Mouse (Mus musculus): Measurements from ENCODE around the gene Palm2. TPM values are rescaled to one million over a fixed set of nuclear protein-coding genes. Genes with fewer than 3 reads are reported as not detected.
A peak's percentile ranks its signal among the peaks of the same experiment; 100 is the strongest.

The Palm2 gene
- polyA plus RNA-seq, 1 experiment, result 5.2 TPM

DNA sequence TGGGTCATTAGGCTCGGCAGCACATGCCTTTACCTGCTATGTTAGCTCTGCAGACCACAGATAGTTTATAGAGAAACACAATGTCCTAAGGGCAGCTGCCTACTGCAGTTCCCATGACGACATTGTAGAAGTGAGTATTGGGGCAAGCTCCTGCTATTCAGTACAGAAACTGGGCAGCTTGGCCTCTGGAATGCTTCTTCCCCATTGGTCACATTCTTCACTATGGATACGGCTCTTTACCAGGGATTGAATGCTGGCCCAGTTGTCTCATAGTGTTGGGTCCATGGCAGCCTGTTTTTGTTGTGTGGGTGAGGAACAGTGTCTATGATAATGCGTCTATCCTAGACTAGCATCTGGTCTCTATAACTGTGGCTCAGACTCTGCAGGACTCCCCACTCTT lies 2.2 kb downstream of the Palm2 start:
- peaks cover 15% of the 10 kb centered on the region for H3K27me3 ChIP-seq (ENCODE audit: control insufficient read depth, insufficient read depth, insufficient read length)
- TF ChIP-seq REST (IDR thresholded peaks at IDR 0.05; ENCODE audit: insufficient read depth, insufficient read length) (no peak), E2F4 (IDR thresholded peaks at IDR 0.05; ENCODE audit: insufficient read depth) (no peak), MYOG (IDR thresholded peaks at IDR 0.05; ENCODE audit: control insufficient read depth in 1 of 3, insufficient read depth in 1 of 3, insufficient read length in 2 of 3, low read depth in 2 of 3) (no peak), POLR2A (IDR thresholded peaks at IDR 0.05; ENCODE audit: insufficient read length, low read depth) (no peak), POLR2AphosphoS2 (IDR thresholded peaks at IDR 0.05; ENCODE audit: insufficient read length, low read depth) (no peak), MYOD1 (IDR thresholded peaks at IDR 0.05; ENCODE audit: control insufficient read depth in 1 of 3, insufficient read length in 2 of 3, low read depth in 2 of 3) (no peak), TCF12 (IDR thresholded peaks at IDR 0.05; ENCODE audit: insufficient read depth, poor library complexity, severe bottlenecking) (no peak), MAX (IDR thresholded peaks at IDR 0.05; ENCODE audit: low read depth) (no peak), CEBPB (IDR thresholded peaks at IDR 0.05; ENCODE audit: insufficient read depth, poor library complexity, severe bottlenecking) (no peak)

DNA sequence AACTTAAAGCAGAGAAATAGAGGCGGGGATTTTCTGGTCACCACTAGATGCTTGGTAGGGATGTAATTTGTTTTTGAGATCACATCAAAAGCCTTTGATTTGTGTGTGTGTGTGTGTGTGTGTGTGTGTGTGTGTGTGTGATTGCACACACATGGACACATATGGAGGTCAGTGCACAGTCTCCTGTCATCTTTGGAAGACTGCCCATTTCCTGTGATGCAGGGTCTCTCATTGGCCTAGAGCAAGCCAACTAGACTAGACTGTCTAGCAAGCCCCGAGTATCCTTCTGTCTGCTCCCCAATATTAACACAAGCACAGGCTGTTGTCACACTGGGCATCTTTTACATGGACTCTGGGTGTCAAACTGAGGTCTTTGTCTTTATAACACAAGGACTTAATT lies 12.0 kb downstream of the Palm2 start:
- H3K27me3 ChIP-seq (ENCODE audit: control insufficient read depth, insufficient read depth, insufficient read length), result no peaks in the 10 kb centered on the region
- TF ChIP-seq SRF (IDR thresholded peaks at IDR 0.05; ENCODE audit: control insufficient read depth, insufficient read length, low read depth) (no peak), E2F4 (IDR thresholded peaks at IDR 0.05; ENCODE audit: insufficient read depth) (no peak), POLR2A (IDR thresholded peaks at IDR 0.05; ENCODE audit: insufficient read length, low read depth) (no peak)
- H3K79me2 ChIP-seq (ENCODE audit: control insufficient read depth, insufficient read depth), result no peaks in the 10 kb centered on the region
- no peak overlapping the region for H3ac ChIP-seq (ENCODE audit: control insufficient read depth, insufficient read length)
- H3K4me2 ChIP-seq (ENCODE audit: low read depth), result no peak overlapping the region
- no peak overlapping the region for H3K4me3 ChIP-seq
- no peaks in the 10 kb centered on the region for H3K36me3 ChIP-seq (ENCODE audit: control insufficient read depth, insufficient read depth)

More for the DNA sequence above, 2.2 kb downstream of the Palm2 start:
- no peaks in the 10 kb centered on the region for H3K36me3 ChIP-seq (ENCODE audit: control insufficient read depth, insufficient read depth)
- no peak overlapping the region for H3K4me3 ChIP-seq
- no peak overlapping the region for H3K4me2 ChIP-seq (ENCODE audit: low read depth)
- no peaks in the 10 kb centered on the region for H3K79me2 ChIP-seq (ENCODE audit: control insufficient read depth, insufficient read depth)
- H3ac ChIP-seq (ENCODE audit: control insufficient read depth, insufficient read length), result no peak overlapping the region

DNA sequence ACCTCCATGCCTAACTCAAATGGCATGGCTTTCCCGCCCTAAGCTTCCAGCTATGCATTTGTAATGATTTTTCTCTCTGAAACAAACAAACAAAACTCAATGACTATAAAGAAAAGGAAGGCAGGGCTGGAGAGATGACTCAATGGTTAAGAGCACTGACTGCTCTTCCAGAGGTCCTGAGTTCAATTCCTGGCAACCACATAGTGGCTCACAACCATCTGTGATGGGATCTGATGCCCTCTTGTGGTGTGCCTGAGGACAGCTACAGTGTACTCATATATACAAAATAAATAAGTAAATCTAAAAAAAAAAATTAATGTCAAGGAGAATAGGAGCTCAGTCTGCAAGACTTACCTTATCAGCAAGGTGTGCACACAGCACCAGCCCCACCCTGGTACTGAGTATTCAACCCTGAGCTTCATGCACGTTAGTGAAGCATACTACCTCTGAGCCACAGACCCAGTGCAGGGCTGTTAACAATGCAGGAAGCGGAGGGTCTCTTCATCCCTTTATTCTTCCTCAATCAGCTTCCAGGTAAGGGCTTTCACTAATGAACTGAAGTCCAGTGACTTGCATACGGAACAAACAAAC lies 12.9 kb downstream of the Palm2 start:
- Histone ChIP-seq H3K4me3 (no peak overlapping the region), H3ac (ENCODE audit: control insufficient read depth, insufficient read length) (no peak overlapping the region), H3K79me2 (ENCODE audit: control insufficient read depth, insufficient read depth) (no peaks in the 10 kb centered on the region), H3K36me3 (ENCODE audit: control insufficient read depth, insufficient read depth) (no peaks in the 10 kb centered on the region), H3K4me2 (ENCODE audit: low read depth) (no peak overlapping the region), H3K27me3 (ENCODE audit: control insufficient read depth, insufficient read depth, insufficient read length) (no peaks in the 10 kb centered on the region)
- no peak for TF ChIP-seq MAX (IDR thresholded peaks at IDR 0.05; ENCODE audit: low read depth)
- TF ChIP-seq POLR2A (IDR thresholded peaks at IDR 0.05; ENCODE audit: insufficient read length, low read depth), result no peak
- TF ChIP-seq TCF3 (IDR thresholded peaks at IDR 0.05; ENCODE audit: insufficient read length, low read depth), result no peak
- no peak for TF ChIP-seq MYOG (IDR thresholded peaks at IDR 0.05; ENCODE audit: control insufficient read depth in 1 of 3, insufficient read depth in 1 of 3, insufficient read length in 2 of 3, low read depth in 2 of 3)
- TF ChIP-seq POLR2AphosphoS2 (IDR thresholded peaks at IDR 0.05; ENCODE audit: insufficient read length, low read depth), result no peak
- TF ChIP-seq MYOD1 (IDR thresholded peaks at IDR 0.05; ENCODE audit: control insufficient read depth in 1 of 3, insufficient read length in 2 of 3, low read depth in 2 of 3), result no peak
- no peak for TF ChIP-seq SRF (IDR thresholded peaks at IDR 0.05; ENCODE audit: control insufficient read depth, insufficient read length, low read depth)
- TF ChIP-seq CEBPB (IDR thresholded peaks at IDR 0.05; ENCODE audit: insufficient read depth, poor library complexity, severe bottlenecking), result no peak
- no peak for TF ChIP-seq TCF12 (IDR thresholded peaks at IDR 0.05; ENCODE audit: insufficient read depth, poor library complexity, severe bottlenecking)

DNA sequence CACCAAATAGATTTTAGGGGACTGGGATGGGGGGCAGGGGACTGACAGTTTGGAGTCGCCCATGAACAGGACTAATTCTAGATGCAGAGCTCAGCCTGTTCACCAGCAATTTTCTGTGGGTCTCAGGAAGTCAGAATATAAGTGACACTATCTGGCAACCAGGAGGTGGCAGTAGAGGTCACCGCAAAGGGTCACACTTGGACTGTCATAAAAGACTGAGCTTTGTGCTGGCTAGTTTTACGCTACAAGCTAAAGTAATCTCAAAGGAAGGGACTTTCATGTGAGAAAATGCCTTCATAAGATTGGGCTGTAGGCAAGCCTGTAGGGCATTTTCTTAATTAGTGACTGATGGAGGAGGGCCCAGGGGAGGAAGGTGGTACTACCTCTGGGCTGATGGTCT lies 17.8 kb downstream of the Palm2 start:
- peak overlapping the region; percentile 33 for H3K4me2 ChIP-seq (ENCODE audit: low read depth)
- H3ac ChIP-seq (ENCODE audit: control insufficient read depth, insufficient read length), result no peak overlapping the region
- H3K4me3 ChIP-seq, result no peak overlapping the region
- no peaks in the 10 kb centered on the region for H3K36me3 ChIP-seq (ENCODE audit: control insufficient read depth, insufficient read depth)
- no peaks in the 10 kb centered on the region for H3K79me2 ChIP-seq (ENCODE audit: control insufficient read depth, insufficient read depth)
- H3K27me3 ChIP-seq (ENCODE audit: control insufficient read depth, insufficient read depth, insufficient read length), result no peaks in the 10 kb centered on the region
- TF ChIP-seq REST (IDR thresholded peaks at IDR 0.05; ENCODE audit: insufficient read depth, insufficient read length) (no peak), SRF (IDR thresholded peaks at IDR 0.05; ENCODE audit: control insufficient read depth, insufficient read length, low read depth) (no peak), E2F4 (IDR thresholded peaks at IDR 0.05; ENCODE audit: insufficient read depth) (no peak), MYOD1 (IDR thresholded peaks at IDR 0.05; ENCODE audit: control insufficient read depth in 1 of 3, insufficient read length in 2 of 3, low read depth in 2 of 3) (no peak), POLR2A (IDR thresholded peaks at IDR 0.05; ENCODE audit: insufficient read length, low read depth) (no peak), TCF12 (IDR thresholded peaks at IDR 0.05; ENCODE audit: insufficient read depth, poor library complexity, severe bottlenecking) (no peak), POLR2AphosphoS2 (IDR thresholded peaks at IDR 0.05; ENCODE audit: insufficient read length, low read depth) (no peak), MAX (IDR thresholded peaks at IDR 0.05; ENCODE audit: low read depth) (no peak), CEBPB (IDR thresholded peaks at IDR 0.05; ENCODE audit: insufficient read depth, poor library complexity, severe bottlenecking) (no peak), TCF3 (IDR thresholded peaks at IDR 0.05; ENCODE audit: insufficient read length, low read depth) (no peak), MYOG (IDR thresholded peaks at IDR 0.05; ENCODE audit: control insufficient read depth in 1 of 3, insufficient read depth in 1 of 3, insufficient read length in 2 of 3, low read depth in 2 of 3) (no peak), USF1 (IDR thresholded peaks at IDR 0.05; ENCODE audit: low read depth) (no peak)

DNA sequence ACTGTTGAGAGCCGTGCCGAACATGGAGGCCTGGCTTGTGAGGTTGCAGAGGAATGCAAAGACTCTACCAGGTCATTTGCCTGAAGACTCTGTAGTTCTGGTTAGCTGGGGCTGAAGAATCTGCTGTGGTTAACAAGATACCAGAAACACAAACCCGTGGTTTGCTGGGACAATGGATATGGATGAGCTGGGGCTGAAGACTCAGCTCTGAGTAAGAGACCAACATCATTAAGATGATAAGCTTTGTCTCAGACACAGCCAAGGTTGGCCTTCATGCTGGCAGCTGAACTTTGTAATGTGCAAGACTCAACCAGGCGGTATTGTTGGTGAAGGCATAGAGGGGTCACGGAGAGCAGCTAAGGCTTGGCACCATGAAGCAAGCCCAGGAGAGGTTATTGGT lies 18.6 kb downstream of the Palm2 start:
- no peak overlapping the region for H3ac ChIP-seq (ENCODE audit: control insufficient read depth, insufficient read length)
- H3K79me2 ChIP-seq (ENCODE audit: control insufficient read depth, insufficient read depth), result no peaks in the 10 kb centered on the region
- H3K27me3 ChIP-seq (ENCODE audit: control insufficient read depth, insufficient read depth, insufficient read length), result no peaks in the 10 kb centered on the region
- H3K36me3 ChIP-seq (ENCODE audit: control insufficient read depth, insufficient read depth), result no peaks in the 10 kb centered on the region
- TF ChIP-seq POLR2A (IDR thresholded peaks at IDR 0.05; ENCODE audit: insufficient read length, low read depth), result no peak
- TF ChIP-seq MYOD1 (IDR thresholded peaks at IDR 0.05; ENCODE audit: control insufficient read depth in 1 of 3, insufficient read length in 2 of 3, low read depth in 2 of 3), result peak in 1 of 3 experiments; percentile 38
- peak overlapping the region; percentile 33 for H3K4me2 ChIP-seq (ENCODE audit: low read depth)
- no peak overlapping the region for H3K4me3 ChIP-seq

Data from myocyte (in vitro differentiated cells).